Mouse (Mus musculus) neural tube, embryonic 14.5 days (tissue): Measurements from ENCODE around the gene Rbfox3. TPM values are rescaled to one million over a fixed set of nuclear protein-coding genes. Genes with fewer than 3 reads are reported as not detected.

Experiments
- ATAC-seq: fragments of 200-750 bp; cut with Nextera tagmentation; 2 replicates; pipeline ENCODE4 v1.8.0; 2017; ENCODE audit warnings: low read depth, mild to moderate bottlenecking, moderate TSS enrichment, moderate library complexity
- H3K27ac ChIP-seq: fragments of 300-500 bp; sonication (generic); 2 replicates; pipeline ENCODE4 v1.5.1; 2014; ENCODE audit warnings: low read depth, mild to moderate bottlenecking, control low read depth, low read length, moderate library complexity, mixed read lengths
- H3K27me3 ChIP-seq: fragments of 300-500 bp; sonication (generic); 2 replicates; pipeline ENCODE4 v1.6.1; 2014; ENCODE audit warnings: low read length; ENCODE audit not compliant: control insufficient read depth, insufficient read depth
- H3K36me3 ChIP-seq: fragments of 300-500 bp; sonication (generic); 2 replicates; pipeline ENCODE4 v1.6.1; 2014; ENCODE audit warnings: low read length, mixed read lengths; ENCODE audit not compliant: control insufficient read depth, insufficient read depth
- H3K4me1 ChIP-seq: fragments of 300-500 bp; sonication (generic); 2 replicates; pipeline ENCODE4 v1.6.1; 2014; ENCODE audit warnings: low read length; ENCODE audit not compliant: control insufficient read depth, insufficient read depth
- H3K4me2 ChIP-seq: fragments of 300-500 bp; sonication (generic); 2 replicates; pipeline ENCODE4 v1.6.1; 2014; ENCODE audit warnings: mild to moderate bottlenecking, low read depth, low read length, control low read depth
- H3K4me3 ChIP-seq: fragments of 300-500 bp; sonication (generic); 2 replicates; pipeline ENCODE4 v1.5.1; 2014; ENCODE audit warnings: low read depth, low read length, control low read depth, mixed read lengths
- H3K9ac ChIP-seq: fragments of 300-500 bp; sonication (generic); replicated peaks from 2 replicates; pipeline ENCODE4 v1.6.1; 2014; ENCODE audit warnings: low read depth, mild to moderate bottlenecking, control low read depth, low read length, mixed read lengths
- H3K9me3 ChIP-seq: fragments of 300-500 bp; sonication (generic); 2 replicates; pipeline ENCODE4 v1.6.1; 2016; ENCODE audit warnings: low read length; ENCODE audit not compliant: control insufficient read depth
- WGBS: fragments of 180-500 bp; shearing (Covaris S2); extraction: QIAGEN DNeasy Blood & Tissue Kit; methylation state at CpG from one replicate; pipeline ENCODE4 v1.1.7; 2014; 5-methylcytosine and 5-hydroxymethylcytosine counted together
- polyA plus RNA-seq: library from polyadenylated mRNA; unstranded; fragments of >200 nt; fragmentation: Nextera tagmentation; extraction: Ambion mirVana; gene quantifications from 2 replicates; pipeline ENCODE4 v1.2.1, GENCODE M21; 2014

The Rbfox3 gene
- polyA plus RNA-seq, 1 experiment from 2014 or later: 82.7 TPM

DNA sequence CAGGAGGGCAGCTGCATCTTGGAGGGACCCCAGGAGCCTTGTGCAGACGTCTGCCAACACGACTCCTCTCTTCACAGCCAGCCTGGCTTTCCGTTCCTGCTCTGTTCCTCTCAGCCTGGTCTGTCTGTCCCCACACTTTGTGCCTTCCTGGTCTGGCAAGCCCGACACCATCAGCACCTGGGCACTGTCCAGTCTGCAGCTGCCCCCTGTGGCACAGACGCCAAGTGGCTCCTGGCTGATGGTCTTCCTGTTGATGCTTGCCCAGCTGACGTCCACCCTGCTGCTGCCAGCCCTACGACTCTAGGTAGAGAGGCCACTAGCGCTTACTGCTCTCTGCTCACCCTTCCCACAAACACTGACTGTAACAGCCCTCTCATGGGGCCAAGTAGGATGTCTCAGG is 365.1 kb downstream of the Rbfox3 start:
- Histone ChIP-seq H3K9ac (no peak overlapping the region), H3K4me2 (no peak overlapping the region), H3K4me3 (no peak overlapping the region), H3K4me1 (peaks cover 19% of the 10 kb centered on the region), H3K36me3 (no peaks in the 10 kb centered on the region), H3K27ac (no peak overlapping the region), H3K27me3 (no peaks in the 10 kb centered on the region), H3K9me3 (no peaks in the 10 kb centered on the region)
- WGBS: 76% methylated on average over 8 of the region's 8 CpGs
- ATAC-seq: no peak

- H3K9ac ChIP-seq: no peak overlapping the region
- H3K4me2 ChIP-seq: no peak overlapping the region
- no peaks in the 10 kb centered on the region for H3K9me3 ChIP-seq
- H3K4me1 ChIP-seq: peaks cover 14% of the 10 kb centered on the region
- no peak for ATAC-seq
- no peaks in the 10 kb centered on the region for H3K36me3 ChIP-seq
- WGBS: 21% methylated on average over 4 of the region's 4 CpGs
- no peak overlapping the region for H3K4me3 ChIP-seq
- H3K27me3 ChIP-seq: no peaks in the 10 kb centered on the region
- no peak overlapping the region for H3K27ac ChIP-seq
These were observed 365.7 kb downstream of the Rbfox3 start for GRCm38 (mm10) chr11:118545690-118546089.

DNA sequence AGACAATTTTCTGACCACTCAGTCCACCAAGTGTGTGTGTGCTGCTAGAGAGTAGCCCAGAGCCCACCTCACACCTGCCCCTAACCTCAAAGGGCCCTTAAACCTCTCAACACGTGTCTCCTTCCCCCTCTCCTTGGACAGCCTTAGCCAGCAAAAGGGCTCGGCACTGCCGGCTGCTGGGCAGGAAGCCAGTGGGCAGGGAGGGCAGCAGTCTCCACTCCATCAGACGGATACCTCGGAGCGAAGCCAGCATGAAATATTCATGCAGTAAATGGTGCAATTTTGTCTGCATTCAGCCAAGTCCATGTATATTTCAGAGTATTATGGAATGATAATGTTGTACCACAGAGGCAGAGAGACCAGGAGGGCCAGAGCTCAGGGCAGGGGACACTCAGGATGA is 366.8 kb downstream of the Rbfox3 start:
- Histone ChIP-seq H3K27ac (peak overlapping the region; percentile 22; the same call in 1 of the 2 replicates), H3K4me2 (no peak overlapping the region), H3K4me3 (no peak overlapping the region), H3K9ac (no peak overlapping the region), H3K36me3 (no peaks in the 10 kb centered on the region), H3K9me3 (no peaks in the 10 kb centered on the region), H3K4me1 (peaks cover 13% of the 10 kb centered on the region), H3K27me3 (no peaks in the 10 kb centered on the region)
- WGBS: 62% methylated on average over 6 of the region's 6 CpGs
- no peak for ATAC-seq

- Histone ChIP-seq H3K9ac (no peak overlapping the region), H3K27me3 (no peaks in the 10 kb centered on the region), H3K4me3 (no peak overlapping the region), H3K27ac (no peak overlapping the region), H3K4me1 (peaks cover 13% of the 10 kb centered on the region), H3K9me3 (no peaks in the 10 kb centered on the region), H3K36me3 (no peaks in the 10 kb centered on the region), H3K4me2 (no peak overlapping the region)
- ATAC-seq: no peak
- 86% methylated on average over 7 of the region's 7 CpGs for WGBS
These were observed 368.5 kb downstream of the Rbfox3 start for GRCm38 (mm10) chr11:118542906-118543305.

GRCm38 (mm10) chr11:118540411-118541026 is 370.9 kb downstream of the Rbfox3 start:
- Histone ChIP-seq H3K4me3 (no peak overlapping the region), H3K9me3 (no peaks in the 10 kb centered on the region), H3K4me2 (no peak overlapping the region), H3K27ac (no peak overlapping the region), H3K4me1 (peaks cover 13% of the 10 kb centered on the region), H3K27me3 (no peaks in the 10 kb centered on the region), H3K36me3 (no peaks in the 10 kb centered on the region), H3K9ac (no peak overlapping the region)
- 71% methylated on average over 12 of the region's 12 CpGs for WGBS
- no peak for ATAC-seq

GRCm38 (mm10) chr11:118538008-118538407 is 373.4 kb downstream of the Rbfox3 start:
- Histone ChIP-seq H3K4me2 (no peak overlapping the region), H3K36me3 (no peaks in the 10 kb centered on the region), H3K4me3 (no peak overlapping the region), H3K27me3 (no peaks in the 10 kb centered on the region), H3K27ac (peak overlapping the region; percentile 18; the same call in 1 of the 2 replicates), H3K9ac (no peak overlapping the region), H3K9me3 (no peaks in the 10 kb centered on the region), H3K4me1 (peaks cover 10% of the 10 kb centered on the region; the same call in 1 of the 2 replicates)
- WGBS: 72% methylated on average over 11 of the region's 11 CpGs
- no peak for ATAC-seq

GRCm38 (mm10) chr11:118534382-118535092 is 376.9 kb downstream of the Rbfox3 start:
- 33% methylated on average over 18 of the region's 18 CpGs for WGBS

DNA sequence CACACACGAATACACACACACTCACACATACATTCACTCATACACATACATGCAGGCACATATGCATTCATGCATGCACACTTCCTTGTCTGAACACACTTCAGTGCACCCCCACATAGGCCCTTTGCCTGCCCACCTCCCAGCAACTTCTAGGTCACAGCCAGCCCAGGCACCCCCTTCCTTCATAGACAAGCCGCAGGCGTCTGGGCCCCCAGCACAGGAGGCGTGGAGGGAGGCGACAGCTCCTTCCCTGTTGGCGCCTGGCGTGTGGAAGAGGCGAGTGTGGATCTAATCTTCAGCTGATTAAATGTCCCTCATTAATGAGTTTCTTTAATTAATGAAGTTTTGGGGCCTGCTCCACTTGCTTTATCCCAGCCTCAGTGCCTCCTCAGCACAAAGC is 381.1 kb downstream of the Rbfox3 start:
- no peaks in the 10 kb centered on the region for H3K9me3 ChIP-seq
- H3K4me1 ChIP-seq: peaks cover 34% of the 10 kb centered on the region
- ATAC-seq: no peak
- H3K4me2 ChIP-seq: no peak overlapping the region
- H3K27ac ChIP-seq: peak overlapping the region; percentile 57
- H3K27me3 ChIP-seq: no peaks in the 10 kb centered on the region
- no peaks in the 10 kb centered on the region for H3K36me3 ChIP-seq
- no peak overlapping the region for H3K9ac ChIP-seq
- 62% methylated on average over 8 of the region's 8 CpGs for WGBS
- H3K4me3 ChIP-seq: no peak overlapping the region

More at GRCm38 (mm10) chr11:118534382-118535092, 376.9 kb downstream of the Rbfox3 start:
- H3K4me2 ChIP-seq: no peak overlapping the region
- no peaks in the 10 kb centered on the region for H3K9me3 ChIP-seq
- H3K9ac ChIP-seq: no peak overlapping the region; the same call in 1 of the 2 replicates
- H3K36me3 ChIP-seq: no peaks in the 10 kb centered on the region
- no peak overlapping the region for H3K4me3 ChIP-seq
- H3K4me1 ChIP-seq: peaks cover 13% of the 10 kb centered on the region
- no peak overlapping the region for H3K27ac ChIP-seq
- H3K27me3 ChIP-seq: no peaks in the 10 kb centered on the region
- ATAC-seq: peak; percentile 54; the same call in 1 of the 2 replicates

GRCm38 (mm10) chr11:118528761-118529160 is 382.6 kb downstream of the Rbfox3 start:
- H3K4me2 ChIP-seq: no peak overlapping the region
- ATAC-seq: no peak
- peaks cover 43% of the 10 kb centered on the region for H3K4me1 ChIP-seq
- WGBS: 85% methylated on average over 9 of the region's 9 CpGs
- H3K36me3 ChIP-seq: no peaks in the 10 kb centered on the region
- H3K27ac ChIP-seq: no peak overlapping the region
- H3K4me3 ChIP-seq: no peak overlapping the region
- no peaks in the 10 kb centered on the region for H3K9me3 ChIP-seq
- H3K27me3 ChIP-seq: no peaks in the 10 kb centered on the region
- H3K9ac ChIP-seq: no peak overlapping the region
